Mouse (Mus musculus) ovary, postnatal 36 days (tissue): ENCODE data around the gene Ctbp2.

Experiments used
- DNase-seq: peaks from one replicate; pipeline ENCODE4 v3.0.0; 2022; ENCODE audit warnings: low spot score, mixed read lengths

Ctbp2 gene

DNA sequence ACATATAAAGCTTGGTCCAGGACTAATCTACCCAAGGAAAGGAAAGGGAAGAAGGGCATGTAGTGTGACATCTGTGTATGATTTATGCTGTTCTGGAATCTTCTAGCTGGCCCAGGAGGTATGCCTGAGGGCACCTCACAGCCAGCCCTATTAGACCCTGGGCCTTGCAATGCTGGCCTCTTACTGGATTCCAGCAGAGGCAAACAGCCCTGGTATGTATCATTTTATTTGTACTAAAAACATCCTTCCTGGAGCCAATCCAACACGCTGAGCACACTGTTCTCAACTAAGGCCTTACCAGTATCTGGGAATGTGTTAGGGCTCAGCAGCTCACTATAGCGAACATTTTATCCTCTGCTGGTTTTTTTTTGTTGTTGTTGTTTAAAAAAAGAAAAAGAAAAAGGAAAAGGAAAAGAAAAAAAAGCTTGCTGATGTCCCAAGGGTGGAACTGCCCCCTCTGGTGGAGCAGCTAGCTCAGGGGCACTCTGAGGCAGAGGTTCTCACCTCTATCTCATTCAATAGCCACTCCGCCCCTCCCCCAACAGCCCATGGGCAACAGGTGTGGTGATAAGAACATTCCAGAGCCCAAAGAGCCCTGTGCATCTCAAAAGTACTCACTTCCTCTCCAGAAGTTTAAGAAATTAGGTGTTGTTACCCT is 83.3 kb downstream of the Ctbp2 start:
- DNase-seq = no peak

DNA sequence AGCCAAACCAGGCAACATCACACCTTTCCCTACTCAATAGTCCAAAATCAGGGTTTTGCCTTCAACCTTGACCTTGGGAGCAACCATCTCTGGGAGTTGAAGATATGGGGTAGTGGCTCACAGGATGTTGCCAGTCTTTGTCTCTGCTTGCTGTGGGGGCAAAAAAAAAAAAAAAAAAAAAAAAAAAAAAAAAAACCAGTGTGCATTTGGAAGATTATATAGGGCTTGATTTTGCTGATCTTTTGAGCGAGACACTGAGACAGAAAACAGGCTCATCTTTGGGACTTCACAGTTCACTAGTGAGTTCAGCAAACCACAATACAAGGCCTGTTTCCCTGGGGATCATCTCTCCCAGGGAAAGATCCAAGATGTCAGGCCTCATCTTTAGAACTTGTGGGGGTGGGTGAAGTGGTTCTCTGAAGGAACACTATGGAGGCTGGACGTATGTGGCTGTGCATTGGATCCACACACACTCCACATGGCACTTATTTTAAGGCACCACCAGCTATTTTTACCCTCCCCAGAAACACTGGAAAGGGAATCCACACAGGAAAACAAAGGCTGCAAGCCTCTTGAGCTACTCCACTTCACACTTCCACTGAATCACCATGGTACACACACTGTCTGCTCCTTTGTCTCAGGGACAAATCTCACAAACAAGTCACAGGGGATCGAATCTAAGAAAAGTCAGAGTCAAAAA is 84.4 kb downstream of the Ctbp2 start:
- DNase-seq = no peak

DNA sequence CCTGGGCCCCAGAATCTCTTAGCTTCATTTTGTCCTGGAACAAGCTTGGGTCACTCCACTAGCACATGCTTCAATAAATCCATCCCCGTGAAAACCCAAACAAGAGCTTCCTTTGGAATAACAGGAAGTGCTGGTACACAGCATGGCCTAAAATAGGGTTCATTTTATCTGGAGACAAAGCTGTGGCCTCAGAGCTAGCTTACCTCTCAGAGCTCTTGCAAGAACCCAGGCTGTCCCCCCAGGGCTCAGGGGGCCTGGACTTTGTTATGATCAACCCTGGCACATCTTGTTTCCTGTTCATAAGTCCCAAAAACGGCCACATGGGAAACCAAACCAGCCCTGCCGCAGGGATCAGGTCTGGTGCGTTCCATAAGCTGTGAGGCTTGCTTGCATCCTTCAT is 86.5 kb downstream of the Ctbp2 start:
- DNase-seq = no peak

DNA sequence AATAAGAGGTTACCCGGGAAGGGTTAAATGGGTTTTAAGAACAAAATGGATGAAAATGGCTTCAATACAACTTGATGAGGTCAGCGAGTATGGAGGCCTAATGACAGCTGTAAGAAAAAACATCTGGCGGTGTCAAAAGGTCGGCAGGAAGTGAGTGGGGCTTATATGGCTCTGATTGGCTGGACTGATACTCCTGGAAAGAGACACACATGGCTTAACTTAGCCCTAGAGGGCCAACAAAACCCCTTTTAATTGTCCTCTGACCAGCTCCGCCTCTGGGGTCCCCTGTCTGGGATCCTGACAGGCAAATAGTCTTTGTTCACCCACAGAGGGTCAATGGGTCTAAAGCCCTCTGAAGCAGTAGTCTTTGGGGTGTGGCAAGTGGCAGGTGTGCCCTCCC is 86.9 kb downstream of the Ctbp2 start:
- no peak for DNase-seq

DNA sequence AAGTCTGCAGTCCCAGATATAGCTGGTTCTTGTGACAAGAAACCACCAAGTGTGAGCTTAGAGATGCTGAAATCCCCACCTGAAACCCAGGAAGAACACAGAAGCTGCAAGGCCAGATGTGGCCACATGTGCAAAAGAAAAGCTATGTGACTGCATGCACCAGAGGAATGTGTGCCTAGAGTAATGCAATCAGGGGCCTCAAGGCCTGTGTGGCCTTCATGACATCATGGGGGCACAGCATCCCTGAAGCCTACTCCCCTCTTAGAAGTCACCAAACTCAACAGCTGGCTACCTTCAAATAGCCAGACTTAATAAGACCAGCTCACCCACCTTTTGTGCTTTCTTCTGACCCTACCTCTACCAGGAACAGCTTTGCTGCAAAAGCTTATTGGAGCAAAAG is 88.3 kb downstream of the Ctbp2 start:
- no peak for DNase-seq

DNA sequence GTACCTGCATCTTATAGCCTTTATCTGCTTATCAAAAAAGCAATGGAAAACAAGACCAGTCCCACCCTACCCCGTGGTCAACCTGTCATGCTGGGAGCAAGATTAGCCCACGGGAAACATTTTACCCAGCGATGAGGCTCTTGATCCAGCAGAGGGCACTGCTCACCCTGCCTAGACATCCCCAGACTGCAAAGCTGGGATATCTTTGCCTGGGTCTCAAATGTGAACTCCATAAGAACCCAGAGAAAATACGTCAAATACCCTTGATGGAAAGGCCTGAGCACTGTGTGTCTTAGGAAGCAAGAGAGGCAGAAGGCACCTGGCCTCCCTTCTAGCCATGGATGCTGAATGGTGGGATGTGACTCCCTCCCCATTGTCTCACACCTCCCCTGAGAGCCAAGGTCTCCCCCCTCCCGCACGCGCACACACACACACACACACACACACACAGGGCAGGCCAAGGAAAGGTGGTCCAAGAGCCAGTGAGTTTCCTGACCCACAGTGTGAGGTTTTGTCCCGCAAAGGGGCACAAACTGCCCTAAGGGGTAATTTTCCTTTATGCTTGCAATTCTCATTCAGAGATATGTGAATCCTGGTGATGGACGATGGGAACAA is 91.5 kb downstream of the Ctbp2 start:
- peak; percentile 59 for DNase-seq

DNA sequence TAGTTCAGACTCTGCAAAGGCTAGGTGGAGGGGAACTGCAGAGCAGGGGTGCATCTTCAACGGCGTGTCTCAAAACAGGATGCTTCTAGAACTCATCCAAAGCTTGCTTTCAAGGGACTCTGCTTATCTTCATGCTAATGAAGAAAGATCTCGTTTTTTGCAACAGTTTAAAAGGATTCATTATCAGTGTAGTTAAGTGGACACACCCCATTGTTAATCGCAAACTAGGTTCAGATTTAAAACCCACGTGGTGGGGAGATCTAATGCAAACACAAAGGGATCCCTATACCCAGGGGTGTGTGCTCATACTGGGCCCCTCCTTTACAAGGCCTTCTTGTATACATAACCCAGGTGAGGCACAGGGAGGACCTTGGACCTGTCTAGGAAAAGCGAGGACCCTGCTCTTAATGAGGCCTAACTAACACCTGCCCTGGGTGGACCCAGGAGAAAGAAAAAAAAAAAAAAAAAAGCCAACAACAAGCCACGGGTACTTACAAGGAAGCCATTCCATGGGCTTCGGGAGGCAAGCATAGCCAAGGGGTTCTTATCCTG is 94.6 kb downstream of the Ctbp2 start:
- no peak for DNase-seq

DNA sequence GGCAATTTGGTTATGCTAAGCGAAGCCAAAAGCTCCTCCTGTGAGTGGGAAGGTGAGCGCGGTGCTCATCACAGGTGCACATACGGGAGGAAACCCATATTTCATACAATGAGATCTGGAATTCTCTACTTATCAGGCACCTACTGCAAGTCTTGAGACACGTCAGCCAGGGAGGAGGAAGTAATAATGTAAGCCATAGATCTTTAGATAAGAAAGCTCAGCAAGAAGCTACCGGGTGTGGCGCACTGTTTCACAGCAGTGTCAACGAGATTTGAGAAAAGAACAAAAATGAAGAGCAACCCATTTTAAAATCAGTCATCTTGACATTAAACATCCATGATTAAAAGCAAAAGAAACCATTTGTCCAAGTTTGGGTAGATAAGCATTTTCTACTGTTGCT is 95.2 kb downstream of the Ctbp2 start:
- no peak for DNase-seq

DNA sequence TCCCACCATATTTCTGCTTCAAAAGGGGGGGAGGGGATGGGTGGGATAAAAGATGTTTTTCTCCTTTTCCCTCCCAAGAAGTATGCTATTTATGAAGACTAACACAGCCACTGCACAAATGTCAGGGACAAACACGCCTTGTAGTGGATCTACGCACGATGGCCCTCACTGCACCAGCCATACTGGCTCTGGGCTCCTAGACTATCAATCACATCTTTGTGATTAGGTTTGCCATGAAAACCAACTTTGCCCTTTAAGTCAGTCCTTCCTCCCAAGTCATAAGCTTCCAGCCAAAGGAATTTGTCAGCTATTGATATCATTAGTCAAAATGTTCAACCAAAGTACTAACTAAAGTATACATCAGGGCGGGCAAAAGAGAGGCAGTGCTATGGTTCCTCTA is 96.2 kb downstream of the Ctbp2 start:
- DNase-seq = no peak

DNA sequence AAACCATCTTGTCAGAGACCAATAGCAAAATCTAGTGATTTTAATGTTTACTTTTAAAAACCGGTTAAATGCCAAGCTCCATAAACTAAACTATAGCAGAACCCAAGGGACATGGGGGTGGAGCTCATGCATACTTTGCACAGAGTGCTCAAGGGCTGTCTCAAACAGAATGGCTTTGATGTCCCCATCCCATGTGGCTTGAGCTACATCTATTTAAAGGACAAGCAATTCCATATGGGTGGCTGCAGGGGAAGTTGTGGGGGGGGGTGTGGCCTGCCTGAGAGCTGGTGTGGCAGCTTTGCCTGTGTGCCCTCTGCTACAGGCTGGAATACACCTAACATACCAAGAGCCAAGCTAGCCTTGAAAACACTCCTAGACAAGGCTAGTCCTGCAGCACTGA is 99.5 kb downstream of the Ctbp2 start:
- no peak for DNase-seq

DNA sequence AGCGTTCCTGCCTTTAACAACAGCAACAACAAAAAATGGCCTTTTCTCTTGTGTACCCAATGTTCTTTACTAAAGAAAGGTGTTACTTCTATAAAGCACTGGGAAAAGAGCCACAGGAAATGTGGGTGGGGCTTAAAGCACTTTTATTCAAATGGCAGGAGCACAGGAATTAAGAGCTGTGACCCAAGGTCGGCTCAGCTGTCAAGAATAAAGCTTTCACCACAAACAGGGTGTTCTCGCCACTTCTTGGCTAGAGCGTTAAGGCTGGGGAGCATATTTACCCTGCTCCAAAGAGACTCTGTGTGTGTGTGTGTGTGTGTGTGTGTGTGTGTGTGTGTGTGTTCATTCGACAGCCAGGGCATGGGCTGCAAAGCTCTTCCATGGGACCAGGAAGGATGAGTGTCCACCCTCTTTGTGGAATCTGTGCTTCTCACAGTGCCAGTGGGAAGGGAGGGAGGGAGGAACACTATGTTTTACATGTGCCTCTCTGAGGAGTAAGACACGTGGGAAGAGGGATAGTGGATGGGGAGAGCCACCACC is 104.6 kb downstream of the Ctbp2 start:
- no peak for DNase-seq

DNA sequence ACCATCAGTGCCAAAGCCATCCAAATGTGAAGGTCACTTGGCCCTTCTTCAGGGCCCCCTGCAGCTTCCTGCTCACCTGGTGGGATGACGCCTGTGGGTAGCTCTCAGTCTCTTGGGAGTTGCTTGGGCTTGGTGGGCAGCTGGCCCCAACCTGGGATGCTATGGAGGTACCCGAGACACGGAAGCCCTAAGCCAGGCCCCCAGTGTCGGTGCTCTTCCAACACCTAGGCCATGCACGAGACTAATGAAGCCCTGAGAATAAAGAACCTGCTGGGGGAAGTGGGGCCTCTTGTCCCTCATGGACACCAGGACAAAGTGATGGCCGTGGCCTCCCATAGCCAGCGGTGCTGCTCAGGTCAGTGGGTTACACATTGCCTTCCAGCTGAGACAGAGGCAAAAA is 105.2 kb downstream of the Ctbp2 start:
- DNase-seq = no peak

DNA sequence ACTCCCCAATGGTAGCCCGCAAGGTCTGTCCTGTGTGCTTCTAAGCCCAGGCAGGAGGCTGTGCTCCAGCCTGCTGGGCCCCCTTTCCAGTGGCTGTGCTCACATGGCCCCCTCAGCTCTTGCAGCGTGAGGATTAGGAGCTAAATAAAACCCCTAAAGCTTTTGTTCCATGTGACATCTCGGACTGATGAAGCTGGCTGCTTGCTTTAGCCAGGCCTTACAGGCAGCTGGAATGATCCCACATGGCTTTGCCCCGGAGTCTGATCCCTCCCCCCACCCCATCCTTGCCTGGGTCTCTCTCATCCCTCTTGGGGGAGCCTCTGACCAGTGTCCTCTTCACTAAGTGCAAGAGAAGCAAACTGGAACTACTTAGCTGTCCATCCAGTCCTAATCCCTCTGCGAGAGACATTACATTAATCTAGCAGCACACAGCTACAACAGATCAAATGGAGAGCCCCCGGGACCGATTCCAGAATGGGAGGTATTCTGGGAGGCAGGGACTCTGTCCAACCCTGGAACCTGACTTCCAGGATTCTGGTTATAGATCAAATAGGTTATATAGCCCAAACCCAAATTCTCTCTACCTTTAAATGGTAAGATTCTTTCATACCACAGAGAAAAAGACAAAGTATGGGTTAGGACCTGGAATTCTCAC is 108.6 kb downstream of the Ctbp2 start:
- no peak for DNase-seq

DNA sequence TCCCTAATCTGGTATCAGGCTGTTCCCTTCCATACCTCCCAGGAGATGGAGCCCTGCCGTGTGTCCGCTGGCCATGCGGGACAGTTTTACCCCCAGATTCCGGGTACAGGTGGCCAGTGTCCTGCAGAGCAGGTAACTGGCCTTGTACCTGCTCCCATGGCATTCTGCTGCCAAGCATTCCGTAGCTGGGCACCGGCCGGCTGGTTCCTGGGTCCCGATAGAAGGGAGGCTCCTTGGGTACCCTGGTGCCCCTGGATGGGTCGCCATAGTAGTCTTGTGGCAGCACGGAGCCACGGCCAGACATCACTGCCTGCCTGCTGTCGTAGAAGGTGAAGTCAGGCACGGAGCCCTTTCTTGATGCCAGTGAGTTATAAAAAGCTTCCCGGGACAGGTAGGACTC is 109.5 kb downstream of the Ctbp2 start:
- no peak for DNase-seq

DNA sequence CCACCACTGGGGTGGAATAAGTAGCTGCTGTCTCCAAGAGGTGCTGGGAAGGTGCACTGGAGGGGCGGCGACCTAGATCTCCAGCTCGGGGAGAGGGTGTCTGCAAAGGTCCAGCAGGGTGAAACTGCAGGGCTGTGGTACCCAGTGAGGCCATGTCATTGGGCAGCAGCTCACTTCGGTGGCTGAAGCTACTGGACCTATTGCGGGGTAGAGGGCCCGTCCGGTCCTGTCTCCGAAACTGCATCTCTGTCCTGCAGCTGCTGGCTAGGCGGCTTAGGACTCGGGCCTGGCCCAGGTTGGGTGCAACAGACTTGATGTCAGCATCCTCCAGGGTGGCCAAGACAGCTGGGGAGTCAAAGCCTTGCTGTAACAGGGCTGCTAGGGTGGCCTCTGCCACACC is 110.2 kb downstream of the Ctbp2 start:
- no peak for DNase-seq

DNA sequence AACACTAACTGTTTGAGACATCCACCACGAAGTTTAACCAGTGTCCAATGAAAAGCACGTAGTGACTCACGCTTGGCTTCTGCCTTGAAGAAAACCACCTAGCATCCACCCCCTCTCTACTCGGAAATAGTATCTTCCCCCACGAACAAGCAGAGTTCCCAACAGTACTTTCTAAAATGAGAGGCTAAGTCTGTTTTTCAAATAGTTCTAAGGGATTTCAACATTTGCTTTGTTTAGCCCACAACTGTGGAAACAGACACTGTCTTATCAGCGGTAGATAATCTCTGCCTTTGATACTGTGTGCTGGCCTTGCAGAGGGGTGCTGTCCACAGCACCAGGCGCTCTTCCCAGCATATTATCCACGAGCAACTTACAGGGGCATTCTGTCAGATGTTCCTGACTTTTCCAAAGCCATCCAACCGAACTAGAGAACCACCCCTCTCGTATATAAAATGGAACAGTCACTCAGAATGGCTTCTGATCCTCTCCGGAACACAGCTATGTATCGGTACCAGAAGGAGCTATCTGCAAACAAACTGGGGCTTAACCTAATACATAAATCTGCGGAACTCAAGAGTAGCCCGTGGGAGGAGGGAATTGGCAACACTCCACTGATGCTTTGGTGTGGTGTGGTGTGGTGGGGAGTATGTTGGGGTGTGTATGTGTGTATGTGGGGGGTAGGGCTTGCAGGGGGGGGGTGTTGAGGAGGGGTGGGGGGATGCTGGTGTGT is 111.4 kb downstream of the Ctbp2 start:
- DNase-seq = no peak

DNA sequence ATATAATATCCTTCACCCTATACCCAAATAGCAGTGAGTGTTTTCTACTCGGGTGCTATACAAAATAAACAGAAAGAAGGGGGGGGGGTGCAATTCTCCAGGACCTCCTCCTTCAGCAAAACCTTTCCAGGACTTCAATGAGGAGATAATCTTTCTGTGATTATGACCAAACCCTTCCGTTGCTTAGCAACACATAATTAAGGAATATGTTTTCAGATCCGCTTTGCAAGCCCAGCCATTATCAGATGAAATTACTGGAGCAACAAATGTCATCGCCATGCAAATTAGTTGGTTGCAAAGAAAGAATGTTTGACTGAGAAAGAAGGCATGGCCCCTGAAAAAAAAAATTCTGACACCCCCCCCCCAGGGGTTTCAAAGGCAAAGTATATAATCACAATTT is 112.5 kb downstream of the Ctbp2 start:
- DNase-seq = no peak

DNA sequence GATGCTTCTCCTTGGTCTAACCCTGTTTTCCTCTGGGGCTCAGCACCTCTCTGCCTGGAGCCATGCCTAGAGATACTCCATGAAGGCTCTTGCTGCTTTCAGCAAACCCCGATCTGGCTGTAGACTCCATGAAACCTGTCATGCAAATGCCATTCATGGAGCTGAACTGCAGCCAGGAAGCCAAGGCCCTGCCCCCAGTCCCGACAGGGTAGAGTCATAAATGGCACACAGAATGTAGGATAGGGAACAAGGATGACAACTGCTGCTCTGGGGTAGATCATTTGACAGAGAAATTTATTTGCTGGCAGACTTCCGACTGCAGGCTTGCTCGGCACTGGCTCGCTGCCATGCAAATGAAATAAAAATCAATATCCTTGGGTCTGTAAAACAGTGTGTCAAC is 113.0 kb downstream of the Ctbp2 start:
- no peak for DNase-seq

DNA sequence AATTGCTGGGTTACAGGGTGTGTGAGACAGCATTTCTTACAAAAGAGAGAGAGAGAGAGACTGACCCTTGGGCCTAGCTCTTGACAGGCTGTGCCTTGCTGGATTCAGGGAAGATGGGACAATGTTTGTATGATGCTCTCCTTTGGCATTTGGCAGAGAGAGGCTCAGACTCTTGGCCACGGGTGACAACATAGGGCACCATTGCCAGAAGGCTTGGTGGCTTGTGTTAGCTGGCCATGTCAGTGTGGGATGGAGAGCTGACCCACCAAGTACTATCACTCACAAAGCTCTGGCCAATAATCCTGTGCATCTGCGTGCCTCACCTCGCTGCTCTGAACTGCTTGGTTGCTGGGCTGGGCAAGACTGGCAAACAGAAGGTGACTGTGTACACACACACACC is 113.7 kb downstream of the Ctbp2 start:
- no peak for DNase-seq

DNA sequence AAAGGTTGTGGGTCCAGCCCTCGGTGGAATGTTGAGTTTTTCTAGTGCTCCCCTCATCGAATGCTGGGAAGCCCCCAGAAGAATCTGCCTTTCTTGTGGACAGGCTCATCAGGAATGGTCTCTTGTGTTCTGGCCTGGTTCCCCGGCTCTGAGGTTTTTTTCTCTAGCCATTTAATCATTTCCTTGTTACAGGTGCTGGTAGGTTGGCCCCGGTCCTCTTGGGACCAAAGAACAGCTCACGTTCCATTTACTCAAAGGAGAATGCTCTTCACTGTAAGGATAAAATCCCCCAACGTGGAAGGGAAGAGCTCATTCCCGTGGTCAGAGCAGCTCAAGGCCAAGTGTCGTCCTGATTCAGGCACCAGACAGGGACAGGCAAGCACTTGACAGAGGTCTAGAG is 114.5 kb downstream of the Ctbp2 start:
- no peak for DNase-seq

DNA sequence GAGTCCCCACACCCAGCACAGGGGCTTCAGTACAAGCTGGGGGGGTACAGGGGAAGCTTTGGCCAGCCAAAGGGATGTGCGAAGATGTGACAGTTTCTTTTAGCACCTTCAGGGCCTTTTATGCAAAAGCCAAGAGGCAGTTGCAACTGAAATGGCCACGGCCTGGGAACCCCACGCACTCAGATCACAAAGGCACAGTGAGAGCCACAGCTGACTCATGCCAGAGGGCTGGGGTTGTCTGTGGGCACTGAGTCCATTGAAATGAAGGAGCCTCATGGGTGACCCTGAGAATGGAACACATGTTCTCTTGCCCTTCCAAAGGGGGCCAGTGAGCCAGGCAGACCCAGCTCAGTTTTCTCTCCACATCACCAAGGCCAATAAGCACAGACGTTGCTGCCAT is 115.5 kb downstream of the Ctbp2 start:
- DNase-seq = no peak

DNA sequence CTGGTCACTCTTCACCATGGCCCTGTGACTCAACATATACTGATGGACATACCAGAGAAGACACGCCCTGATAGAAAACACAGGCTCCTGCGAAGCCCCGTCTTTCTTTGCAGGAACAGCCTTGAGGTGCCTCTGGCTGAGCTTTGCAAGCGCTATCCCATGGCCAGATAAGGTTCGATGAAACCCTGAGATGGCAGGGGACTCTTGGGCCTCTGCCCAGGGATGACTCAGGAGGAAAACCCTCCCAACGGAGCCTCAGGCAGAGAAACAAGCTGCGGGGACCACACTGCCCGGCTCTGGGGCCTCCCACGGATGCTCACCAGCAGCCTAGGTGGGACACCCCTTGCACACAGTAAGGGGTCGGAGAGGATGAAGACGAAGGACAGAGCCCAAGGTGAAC is 116.8 kb downstream of the Ctbp2 start:
- peak; percentile 74 for DNase-seq
